Mouse (Mus musculus): ENCODE measurements around the gene Myt1l.

DNA sequence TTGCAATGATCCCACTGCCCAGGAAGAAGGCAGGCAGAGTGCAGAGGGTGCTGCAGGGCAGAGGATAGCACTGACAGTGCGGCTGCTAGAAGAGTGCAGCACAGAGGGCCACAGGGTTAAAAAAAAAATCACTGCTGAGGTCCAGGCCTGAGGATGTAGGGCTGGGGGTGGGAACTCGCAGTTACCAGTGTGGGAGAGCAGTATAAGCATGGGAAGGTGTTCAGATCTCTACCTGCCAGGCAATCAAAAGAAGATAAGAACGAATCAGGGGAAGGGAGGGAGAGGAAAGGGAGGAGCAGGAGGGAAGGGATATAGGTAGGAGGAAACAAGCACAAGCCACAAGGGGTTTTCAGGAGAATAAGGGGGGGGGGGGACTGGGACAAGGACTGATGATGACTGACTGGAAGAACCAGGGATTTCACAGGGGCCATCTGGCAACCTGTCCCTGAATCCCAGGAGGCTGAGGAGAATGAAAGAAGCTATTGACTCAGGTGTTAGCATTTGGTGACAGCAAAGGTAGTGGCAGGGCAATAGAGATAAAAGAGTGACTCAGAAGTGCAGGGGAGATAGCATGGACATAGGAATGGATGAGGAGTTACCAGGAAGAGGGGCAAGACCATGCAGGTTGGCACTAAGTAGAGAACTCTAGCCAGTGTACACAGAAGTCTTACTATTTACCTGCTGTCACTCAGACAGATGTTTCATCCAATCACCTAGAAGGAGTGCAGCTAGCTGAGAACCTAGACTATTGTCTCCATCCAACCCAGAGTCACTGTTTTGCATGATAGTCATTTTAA is 270.6 kb downstream of the Myt1l start:
- TF ChIP-seq CTCF (IDR thresholded peaks at IDR 0.05): no peak
- TF ChIP-seq EP300 (IDR thresholded peaks at IDR 0.05): no peak

Measured in lung, postnatal 0 days (tissue).